Mouse (Mus musculus) left cerebral cortex, postnatal 25 days (tissue): ENCODE results near the gene Fbxl2. TPM values are rescaled to one million over a fixed set of nuclear protein-coding genes. Genes with fewer than 3 reads are reported as not detected.

Experiments used
- DNase-seq, 2 experiments: peaks; one replicate each; pipeline ENCODE4 v3.0.0; 2022; ENCODE audit warnings: low spot score in 2 of 2, mixed read lengths in 1 of 2
- intact Hi-C: fragments of 180-260 bp; cut with DNase I; formaldehyde crosslinking; loops from one replicate; pipeline ENCODE4 v1.15.1; 2025
- total RNA-seq, 2 experiments: library from RNA; stranded (reverse); gene quantifications; 2 replicates each; pipeline ENCODE4 v1.2.3; 2021

Fbxl2 gene
- total RNA-seq, 2 experiments from 2014 or later = 54.8 to 56.7 TPM

DNA sequence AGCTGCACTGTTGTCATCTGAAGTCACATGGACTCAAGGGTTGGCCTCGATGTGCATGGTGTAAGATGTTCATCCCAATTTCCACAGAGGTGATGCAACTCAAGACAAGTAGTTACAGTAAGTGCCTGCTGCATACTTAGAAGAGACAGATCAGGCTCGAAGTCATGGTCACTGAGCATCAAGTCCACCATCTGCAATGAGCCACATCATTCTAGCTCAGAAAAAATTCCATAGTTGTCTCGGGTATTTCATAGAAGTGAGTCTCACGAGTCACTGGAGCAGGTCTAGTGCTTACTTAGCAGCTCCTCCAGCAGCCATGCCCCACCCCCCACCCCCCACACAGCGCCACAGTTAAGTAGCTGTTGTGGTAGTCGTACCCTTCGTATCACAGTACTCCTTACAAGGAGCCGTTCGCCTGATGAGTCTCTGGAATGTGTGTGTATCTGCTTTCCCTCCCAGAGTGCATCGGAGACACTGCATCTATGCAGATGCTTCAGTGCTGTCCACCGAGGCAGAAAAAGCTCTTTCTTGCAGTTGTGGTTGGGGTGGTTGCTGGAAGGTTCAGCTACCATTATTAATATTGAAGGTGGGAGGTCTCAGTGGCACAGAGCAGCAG lies 68.7 kb downstream of the Fbxl2 start:
- no peak for DNase-seq
- intact Hi-C loops = no loop called here

DNA sequence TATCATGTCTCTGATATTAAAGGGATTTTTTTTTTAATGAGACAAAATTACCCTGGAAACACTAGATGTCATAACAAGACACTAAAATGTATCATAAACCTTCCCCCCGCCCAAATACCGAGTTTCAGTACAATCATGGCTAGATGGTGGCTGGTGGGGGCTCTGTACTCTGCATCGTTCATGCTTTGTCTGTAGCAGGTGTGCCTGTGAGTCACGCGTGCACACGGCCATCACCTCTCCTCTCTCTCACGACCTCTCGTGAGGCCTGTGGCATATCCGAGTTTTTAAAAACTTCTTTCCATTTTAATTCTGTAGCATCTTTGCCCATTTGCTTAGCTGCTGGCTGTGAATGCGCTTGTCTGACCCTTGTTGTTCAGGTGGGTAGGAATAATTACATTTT lies 69.7 kb downstream of the Fbxl2 start:
- intact Hi-C loops = no loop called here

DNA sequence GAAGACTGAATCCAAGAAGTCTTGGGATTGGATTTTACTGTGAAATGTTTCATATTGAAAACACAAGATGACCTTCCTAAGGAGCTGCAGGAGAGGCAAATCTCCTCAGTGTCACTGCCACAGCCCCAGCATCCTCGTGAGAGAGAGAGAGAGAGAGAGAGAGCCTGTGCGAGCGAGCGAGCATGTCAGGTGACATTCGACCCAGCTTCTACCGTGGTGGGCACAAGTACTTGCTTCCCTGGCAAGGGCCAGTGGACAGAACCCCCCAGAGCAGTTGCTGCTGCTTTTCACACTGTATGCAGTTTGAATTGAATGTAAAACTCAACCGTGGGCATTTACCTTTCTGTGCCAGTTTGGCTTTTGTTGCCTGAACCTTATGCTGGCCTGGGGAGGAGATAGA lies 70.5 kb downstream of the Fbxl2 start:
- intact Hi-C loops = no loop called here
- no peak for DNase-seq

More for the DNA sequence above, 69.7 kb downstream of the Fbxl2 start:
- no peak for DNase-seq

DNA sequence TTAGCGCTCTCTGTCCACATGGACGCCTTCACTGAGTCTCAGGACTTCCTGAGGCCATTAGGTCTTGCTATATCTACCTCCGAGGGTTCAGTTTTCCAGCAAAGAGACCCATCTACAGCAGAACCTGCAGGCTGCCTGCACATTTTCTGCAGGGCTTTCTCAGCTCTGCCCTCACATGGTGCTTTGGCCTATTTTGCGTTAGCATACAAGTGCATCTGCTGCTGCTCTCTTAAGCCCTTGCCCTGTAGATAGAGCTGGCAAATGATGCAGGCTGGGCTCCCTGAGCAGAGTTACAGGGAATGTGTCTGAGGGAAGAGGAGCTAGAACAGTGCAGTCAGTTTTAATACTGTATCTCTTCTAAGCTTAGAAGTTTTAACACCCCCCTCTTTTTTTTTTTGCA lies 71.0 kb downstream of the Fbxl2 start:
- DNase-seq = no peak
- intact Hi-C loops = no loop called here

DNA sequence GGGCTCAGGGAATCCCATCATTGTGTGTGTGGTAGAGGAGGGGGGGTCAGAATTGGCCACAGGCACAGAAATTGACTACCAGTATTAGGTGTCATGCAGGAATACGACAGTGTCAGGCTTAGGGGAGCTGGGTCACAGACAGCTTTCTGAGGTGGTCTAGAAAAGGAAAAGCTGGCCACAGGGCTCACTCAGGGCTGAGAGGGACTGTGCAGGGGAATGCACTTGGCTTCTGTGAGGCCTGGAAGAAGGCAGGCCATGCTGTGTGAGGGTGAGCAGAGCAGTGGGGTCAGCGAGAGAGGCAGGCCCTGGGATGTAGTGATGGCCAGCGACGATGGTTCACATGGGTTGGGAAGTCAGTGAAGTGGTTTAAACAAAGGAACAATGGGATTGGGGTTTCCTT lies 72.1 kb downstream of the Fbxl2 start:
- intact Hi-C loops = no loop called here

DNA sequence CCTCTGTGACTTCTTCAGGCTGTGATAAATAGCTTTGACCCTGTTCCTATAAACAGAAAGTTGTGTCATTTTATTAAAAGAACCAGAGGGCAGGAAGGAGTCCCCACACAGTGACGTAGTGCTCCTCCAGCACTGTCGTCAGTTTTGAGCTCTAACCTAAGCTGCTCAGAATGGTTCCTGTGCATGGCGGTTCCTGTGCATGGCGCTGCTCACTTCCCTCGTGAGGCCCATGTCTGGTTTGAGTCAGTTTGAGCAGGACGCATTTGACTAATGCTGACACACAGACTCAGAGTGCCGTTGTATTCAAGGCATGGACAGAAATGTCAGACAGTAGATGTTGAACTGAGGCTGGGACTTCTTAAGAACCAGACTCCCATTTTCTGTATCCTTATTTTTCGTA lies 74.4 kb downstream of the Fbxl2 start:
- no peak for DNase-seq
- intact Hi-C loops = no loop called here

More for the DNA sequence above, 72.1 kb downstream of the Fbxl2 start:
- no peak for DNase-seq

DNA sequence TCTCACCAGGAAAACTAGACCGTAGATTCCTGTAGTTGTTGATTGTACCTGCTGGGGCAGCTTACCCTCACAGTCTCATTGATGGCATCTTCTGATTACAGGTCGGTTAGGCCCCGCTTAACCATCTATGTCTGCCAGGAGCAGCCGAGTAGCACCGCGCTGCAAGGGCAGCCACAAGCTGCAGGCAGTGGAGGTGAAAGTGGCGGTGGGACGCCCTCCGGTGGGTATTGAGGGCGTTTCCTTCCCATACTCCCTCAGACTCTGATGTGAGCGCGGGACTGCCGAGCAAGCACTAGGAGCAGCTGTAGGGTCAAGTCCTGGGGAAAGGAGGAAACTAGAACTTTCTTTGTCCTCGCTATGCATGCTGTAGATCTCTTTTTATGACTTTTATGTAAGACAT lies 76.0 kb downstream of the Fbxl2 start:
- intact Hi-C loops = no loop called here
- DNase-seq = no peak

DNA sequence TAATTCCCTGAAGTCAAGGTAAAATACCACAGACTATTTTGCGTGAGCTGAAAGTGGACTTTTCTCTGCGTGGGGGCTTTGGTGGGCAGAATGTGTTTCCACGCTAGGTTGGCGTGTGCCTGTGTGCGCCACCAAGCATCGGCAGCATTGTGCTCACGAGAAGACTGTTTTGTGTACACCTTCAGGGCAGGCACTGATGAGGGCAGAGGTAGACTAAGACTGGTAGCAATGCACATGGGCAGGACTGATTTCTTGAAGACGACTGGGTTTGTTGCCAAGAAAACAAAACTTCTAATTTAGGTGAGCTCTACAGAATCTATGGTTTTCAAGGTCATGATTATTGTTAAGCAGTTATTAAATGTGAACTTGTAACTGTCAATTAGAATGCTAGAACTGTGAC lies 76.6 kb downstream of the Fbxl2 start:
- no peak for DNase-seq
- intact Hi-C loops = no loop called here

DNA sequence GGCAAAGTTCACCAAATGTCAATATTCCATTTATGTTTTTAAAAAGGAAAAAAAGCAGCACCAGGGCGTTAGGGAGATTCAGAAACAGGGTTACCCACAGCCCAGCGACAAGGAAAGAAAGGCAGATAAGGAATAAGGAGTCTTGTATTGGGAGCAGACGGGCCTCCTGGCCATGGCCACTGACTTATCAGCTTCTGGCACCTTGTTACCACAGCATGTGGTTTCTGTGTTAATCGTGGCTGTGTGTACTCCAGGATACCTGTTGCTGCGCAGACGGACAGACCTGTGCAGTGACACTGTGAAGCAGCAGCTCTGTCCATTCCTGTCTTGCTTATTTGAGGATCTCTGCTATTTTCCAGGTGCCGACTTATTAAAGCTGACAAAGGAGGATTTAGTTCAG lies 77.0 kb downstream of the Fbxl2 start:
- no peak for DNase-seq
- intact Hi-C loops = no loop called here

DNA sequence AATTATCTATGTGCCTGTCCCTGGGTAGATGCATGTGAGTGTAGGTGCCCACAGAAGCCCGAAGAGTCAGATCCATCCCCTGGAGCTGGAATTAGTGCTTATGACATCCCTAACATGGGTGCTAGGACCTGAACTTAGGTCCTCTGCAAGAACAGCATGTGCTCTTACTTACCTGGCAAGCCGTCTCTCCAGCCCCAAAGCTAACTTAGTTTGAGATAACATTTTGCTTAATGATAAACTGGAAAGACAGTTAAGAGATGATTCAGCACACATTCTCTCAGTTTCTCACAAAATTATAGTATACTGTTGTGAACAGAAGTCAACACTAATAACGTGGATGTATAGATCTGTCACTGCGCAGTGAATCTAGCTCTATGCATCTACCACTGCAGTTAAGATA lies 79.2 kb downstream of the Fbxl2 start:
- intact Hi-C loops = no loop called here
- DNase-seq = no peak

DNA sequence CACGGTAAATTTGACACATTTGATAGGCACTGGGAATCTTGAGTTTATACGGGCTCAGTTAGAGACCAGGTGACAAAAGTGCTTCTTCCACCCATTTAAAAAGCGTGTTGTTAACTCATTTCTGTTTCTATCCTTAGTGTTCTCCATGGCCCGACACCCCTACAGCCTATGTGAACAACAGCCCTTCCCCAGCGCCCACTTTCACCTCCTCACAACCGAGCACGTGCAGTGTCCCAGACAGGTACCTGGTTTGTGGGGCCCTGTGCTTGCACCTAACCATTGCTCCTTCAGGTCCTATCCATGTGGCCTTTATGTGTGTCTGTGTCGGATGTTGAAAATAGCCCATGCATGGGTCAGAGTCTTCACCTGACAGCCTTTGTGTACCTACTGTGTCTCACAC lies 81.6 kb downstream of the Fbxl2 start:
- intact Hi-C loops = no loop called here

DNA sequence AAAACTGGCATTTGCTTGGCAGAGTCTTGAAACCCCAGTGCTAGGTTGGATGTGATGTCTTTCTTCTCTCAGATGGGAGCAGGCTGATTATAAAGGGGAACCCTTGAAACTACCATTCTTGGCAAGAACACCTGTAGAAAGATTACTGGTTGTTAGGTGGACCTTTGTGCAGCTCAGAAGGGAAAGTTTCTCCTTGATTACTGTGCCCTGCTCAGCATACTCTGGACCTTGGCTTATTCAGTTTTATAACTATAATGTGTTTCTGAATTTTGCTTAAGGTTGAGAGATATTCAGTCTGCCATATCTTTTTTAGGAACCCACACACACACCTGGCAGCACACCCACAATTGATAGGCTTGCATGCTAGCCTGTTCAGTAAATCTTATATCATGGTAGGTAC lies 82.3 kb downstream of the Fbxl2 start:
- DNase-seq = peak in 1 of 2 experiments; percentile 43

More for the DNA sequence above, 81.6 kb downstream of the Fbxl2 start:
- DNase-seq = no peak

DNA sequence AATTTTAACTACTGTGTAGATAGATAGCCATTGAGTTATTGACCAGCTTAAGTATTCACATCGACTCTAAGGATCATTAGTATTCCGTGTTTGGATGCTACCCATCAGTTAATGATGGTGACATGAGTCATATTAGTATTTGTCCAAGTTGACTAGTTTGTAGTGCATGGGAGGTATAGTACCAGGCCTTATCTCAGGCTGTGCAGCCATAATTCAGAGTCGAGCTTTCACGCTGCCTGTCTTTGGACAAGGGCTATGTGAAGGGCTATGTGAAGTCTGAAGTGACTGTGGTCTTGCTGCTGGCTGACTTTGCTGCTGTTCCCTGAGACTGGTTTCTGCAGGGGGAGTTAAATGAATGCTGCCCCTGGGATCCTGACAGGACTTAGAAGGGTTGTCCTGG lies 88.2 kb downstream of the Fbxl2 start:
- DNase-seq = no peak
- intact Hi-C loops = no loop called here

More for the DNA sequence above, 82.3 kb downstream of the Fbxl2 start:
- intact Hi-C loops = no loop called here

DNA sequence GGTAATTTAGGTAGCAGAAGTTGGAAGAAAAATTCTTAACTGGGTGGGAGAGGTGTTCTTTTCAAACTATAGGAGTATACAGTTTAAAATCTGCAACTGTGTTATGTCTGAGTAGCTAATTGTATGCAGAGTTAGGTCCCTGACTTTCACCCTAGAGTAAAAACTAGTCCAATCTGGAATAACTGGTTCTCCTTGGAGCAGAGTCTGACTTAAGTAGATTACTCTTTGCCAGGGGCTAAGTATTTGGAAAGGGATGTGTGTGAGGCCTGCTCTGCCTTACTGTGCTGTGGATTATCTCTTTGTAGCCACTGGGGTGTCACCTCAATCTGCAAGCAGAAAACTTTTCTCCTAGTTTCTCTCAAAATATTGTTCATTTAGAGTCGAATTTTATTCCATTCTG lies 98.8 kb downstream of the Fbxl2 start:
- DNase-seq = no peak
- intact Hi-C loops = no loop called here

DNA sequence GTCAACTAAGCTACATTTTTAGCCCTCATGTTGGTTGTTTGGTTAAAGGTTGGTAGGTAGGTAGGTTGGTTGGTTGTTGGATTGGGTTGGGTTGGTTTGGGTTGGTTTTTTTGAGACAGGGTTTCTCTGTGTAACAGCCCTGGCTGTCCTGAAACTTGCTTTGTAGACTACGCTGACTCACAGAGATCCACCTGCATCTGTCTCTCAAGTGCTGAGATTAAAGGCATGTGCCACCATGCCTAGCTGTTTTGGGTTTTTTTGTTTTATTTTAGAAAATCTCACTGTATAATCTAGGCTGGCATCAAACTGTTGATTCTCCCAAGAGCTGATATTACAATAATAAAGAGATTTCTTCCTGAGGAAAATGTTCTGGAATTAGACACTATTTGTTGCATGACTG lies 102.6 kb downstream of the Fbxl2 start:
- intact Hi-C loops = no loop called here
- DNase-seq = no peak

DNA sequence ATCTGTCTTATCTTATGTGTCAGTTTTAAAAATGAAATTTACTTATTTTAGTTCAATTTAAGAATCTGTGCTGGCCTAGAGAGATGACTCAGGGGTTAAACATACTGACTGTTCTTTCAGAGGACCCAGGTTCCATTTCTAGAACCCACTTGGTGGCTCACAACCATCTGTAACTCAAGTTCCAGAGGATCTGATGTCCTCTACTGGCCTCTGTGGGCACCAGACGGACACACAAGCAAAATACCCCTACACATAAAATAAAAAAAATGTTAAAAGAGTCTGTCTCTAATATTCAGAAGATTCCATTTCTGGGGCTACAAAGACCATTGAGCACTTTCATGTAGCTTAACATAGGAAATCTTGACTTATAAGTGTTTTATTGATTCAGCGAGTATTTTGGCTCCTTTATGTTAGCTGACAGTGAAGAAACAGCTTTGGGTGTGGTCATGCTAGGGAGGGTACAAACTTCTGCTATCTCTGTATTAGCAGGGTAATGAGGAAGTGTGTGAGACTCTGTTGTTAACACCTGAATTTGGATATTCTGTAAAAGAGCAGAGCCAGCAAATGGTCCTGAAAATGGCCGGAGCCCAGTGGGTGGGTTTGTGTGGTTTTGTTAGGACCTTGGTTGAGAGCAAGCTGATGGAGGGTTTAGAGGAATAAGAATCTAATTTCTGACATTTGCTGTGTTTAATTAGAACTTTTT lies 104.7 kb downstream of the Fbxl2 start:
- intact Hi-C loops = no loop called here
- no peak for DNase-seq

DNA sequence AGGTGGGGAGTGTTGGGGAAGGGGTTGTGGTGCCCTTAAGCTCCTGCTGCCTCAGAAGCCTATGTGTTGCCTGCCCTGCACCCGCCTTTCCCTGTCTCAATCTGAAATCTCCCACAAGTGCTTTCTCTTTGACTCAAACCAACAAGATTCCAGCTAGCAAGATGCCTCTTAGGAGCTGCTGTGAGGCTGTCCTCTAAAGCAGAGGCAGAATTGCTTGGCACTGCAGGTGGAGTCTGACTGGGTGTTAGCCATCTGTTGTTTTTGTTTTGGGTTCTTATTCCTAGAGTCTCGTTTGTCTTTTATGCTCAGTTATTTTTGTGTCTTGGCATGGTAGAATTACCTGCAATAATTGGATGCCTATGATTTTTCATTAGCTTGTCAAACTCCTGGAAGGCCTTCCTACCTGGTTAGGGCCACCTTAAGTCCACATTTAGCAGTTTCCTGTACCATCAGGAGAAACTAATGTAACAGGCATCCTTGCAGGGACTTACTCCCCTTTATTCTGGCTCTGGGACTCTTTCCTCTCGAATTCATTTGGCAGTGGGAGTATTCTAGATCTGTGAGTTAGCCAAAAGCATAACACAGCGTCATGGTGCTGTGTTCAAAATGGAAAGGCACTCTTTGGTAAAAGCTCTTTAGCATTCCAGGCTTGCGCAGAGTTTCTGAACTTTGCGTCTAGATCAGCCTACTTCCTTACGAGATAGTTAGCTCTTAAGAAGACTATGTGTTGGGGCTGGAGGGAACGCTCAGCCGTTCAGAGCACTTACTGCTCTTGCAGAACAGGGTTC lies 106.7 kb downstream of the Fbxl2 start:
- intact Hi-C loops = no loop called here
- DNase-seq = peak; percentile 26 to 68

DNA sequence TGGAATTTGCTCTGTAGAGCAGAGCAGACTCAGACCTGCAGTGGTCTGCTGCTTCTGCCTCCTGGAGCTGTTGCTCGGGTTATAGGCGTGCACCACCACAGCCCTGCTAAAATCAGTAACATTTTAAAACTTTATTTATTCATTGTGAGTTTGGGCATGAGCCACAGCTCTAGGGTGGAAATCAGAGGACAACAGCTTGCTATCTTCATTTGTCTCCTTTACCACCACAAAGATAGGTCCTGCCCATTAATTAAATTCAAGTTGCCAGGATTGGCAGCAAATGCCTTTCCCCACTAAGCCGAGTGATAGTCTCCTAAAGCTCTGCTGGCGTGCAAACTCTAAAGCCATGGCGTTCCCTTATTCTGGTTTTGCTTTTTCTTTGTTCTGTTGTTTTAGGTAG lies 110.4 kb downstream of the Fbxl2 start:
- no peak for DNase-seq
- intact Hi-C loops = no loop called here

DNA sequence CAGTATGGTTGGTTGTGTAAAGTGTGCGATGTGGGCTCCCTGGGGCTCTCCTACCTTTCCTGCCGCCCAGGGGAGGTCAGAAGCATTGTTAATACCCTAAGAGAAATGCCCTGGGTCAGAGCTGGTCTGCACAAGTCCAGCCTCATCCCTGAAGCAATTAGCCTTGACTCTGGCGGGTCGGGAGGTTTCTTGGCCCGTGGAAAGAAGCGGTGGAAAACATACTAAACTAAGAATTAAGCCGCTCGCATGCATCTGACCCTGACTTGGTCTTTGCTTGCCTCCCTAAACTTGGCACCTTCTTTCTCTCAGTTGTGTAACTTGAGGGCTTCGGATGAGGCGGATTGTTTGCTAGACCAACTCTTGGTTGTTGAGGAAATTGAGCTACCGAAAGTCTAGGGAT lies 113.5 kb downstream of the Fbxl2 start:
- DNase-seq = no peak
- intact Hi-C loops = no loop called here

DNA sequence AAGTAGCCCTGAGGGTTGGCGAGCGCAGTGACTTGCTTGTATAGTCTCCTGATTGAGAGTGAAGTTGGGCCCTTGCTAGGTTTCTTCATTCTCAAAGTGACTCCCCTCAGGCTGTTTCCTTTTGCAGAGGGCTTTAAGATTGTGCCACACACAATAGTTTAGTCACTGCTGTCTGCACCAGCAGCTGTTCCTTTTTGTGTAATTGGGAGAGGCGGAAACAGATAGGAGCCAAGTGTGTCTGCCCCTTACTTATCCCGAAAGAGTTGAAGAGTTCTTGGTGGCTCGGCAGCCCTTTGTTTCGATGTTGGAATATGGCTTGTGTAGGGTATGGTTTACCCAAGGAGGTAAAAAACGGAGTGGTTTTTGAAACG lies 113.9 kb downstream of the Fbxl2 start:
- intact Hi-C loops = no loop called here
- no peak for DNase-seq
